Mouse (Mus musculus): Measurements from ENCODE around the gene Tmem206.
A peak's percentile ranks its signal among the peaks of the same experiment; 100 is the strongest.

Tmem206 gene

DNA sequence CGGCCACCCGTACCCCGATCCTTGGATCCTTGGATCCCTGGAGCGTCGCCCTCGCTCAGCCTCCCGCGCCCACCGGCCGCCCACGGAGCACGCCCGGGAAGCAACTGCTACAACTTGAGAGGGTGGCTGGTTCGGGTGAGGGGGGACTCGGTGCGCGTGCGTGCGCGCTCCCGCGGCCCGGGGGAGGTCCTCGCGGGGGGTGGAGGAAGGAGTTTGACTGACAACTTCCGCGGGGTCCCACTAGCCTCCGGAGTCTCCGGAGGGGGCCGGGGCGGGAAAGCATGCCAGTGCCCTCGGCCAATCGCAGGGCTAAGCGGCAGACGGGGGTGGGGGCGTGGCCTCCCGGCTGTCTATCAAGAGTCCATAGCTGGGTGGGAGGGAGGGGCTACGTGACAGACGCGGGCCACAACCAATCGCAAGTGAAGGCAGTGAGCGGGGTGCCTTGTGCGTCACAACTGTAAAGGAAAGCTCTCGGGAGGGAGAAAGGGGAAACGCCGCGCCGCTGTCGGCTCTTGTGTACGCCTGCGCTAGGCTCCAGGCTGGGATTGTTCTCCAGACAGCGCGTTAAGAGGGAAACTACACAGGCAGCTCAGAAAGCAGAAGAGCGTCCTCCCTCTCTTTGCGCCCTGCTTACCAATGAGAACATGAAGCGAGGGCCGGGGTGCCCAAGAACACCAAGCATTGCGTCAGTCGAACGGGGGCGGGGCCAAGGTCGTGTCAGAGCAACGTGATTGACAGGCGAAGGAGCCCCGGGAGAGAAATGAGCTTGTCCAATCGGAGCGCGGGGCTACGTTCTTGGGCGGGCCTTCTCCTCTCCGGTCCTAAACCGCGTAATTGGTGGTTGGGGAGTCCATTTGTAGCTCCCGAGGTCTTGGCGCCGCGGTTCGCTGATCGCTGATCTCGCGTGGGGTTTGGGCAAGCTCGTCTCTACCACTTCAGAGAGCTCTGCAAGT, 71.5 kb downstream of the Tmem206 start:
- peak; percentile 99 for DNase-seq (ENCODE audit: low spot score)

All from ovary, postnatal 36 days (tissue).